Mouse (Mus musculus): ENCODE measurements around the gene Scd1. TPM values are rescaled to one million over a fixed set of nuclear protein-coding genes. Genes with fewer than 3 reads are reported as not detected.

Scd1 gene
- polyA plus RNA-seq, 1 experiment from 2014 or later, result 3.3 TPM

Other genes starting within 250 kb of the Scd1 start
- gene Pkd2l1, start 215.4 kb downstream of the Scd1 start, polyA plus RNA-seq (2015; fragmentation: Nextera tagmentation; extraction: Ambion mirVana), result 0.05 TPM in 1 of 2 replicates, not detected in the other
- 0.60 and 0.94 TPM in 2 replicates for gene Scd3, start 204.6 kb downstream of the Scd1 start, polyA plus RNA-seq (2015; fragmentation: Nextera tagmentation; extraction: Ambion mirVana)
- gene Scd2, start 114.2 kb downstream of the Scd1 start, polyA plus RNA-seq (2015; fragmentation: Nextera tagmentation; extraction: Ambion mirVana), result 178 and 193 TPM in 2 replicates
- 0.12 and 0.17 TPM in 2 replicates for gene Scd4, start 74.8 kb downstream of the Scd1 start, polyA plus RNA-seq (2015; fragmentation: Nextera tagmentation; extraction: Ambion mirVana)
- 2.6 and 2.8 TPM in 2 replicates for gene Wnt8b, start 85.6 kb upstream of the Scd1 start, polyA plus RNA-seq (2015; fragmentation: Nextera tagmentation; extraction: Ambion mirVana)
- 1.3 and 1.9 TPM in 2 replicates for gene Sec31b, start 138.0 kb upstream of the Scd1 start, polyA plus RNA-seq (2015; fragmentation: Nextera tagmentation; extraction: Ambion mirVana)
- gene Gm20538, start 145.0 kb upstream of the Scd1 start, polyA plus RNA-seq (2015; fragmentation: Nextera tagmentation; extraction: Ambion mirVana), result 1.2 TPM in 1 of 2 replicates, not detected in the other
- 632 and 676 TPM in 2 replicates for gene Ndufb8, start 147.6 kb upstream of the Scd1 start, polyA plus RNA-seq (2015; fragmentation: Nextera tagmentation; extraction: Ambion mirVana)
- 32.8 and 34.2 TPM in 2 replicates for gene Hif1an, start 155.0 kb upstream of the Scd1 start, polyA plus RNA-seq (2015; fragmentation: Nextera tagmentation; extraction: Ambion mirVana)